Mouse (Mus musculus): ENCODE data around the gene Lypd9.
"Not testable (repeated sequence)": the region's sequence is repeated elsewhere in the genome, so short reads cannot be mapped to it uniquely, and the experiment has no call there.

Lypd9 gene

GRCm38 (mm10) chr11:58452759-58453158, at the start of gene Lypd9:
Lypd9 (minus strand) TSS chr11:58452923.
- DNase-seq, result no peak

GRCm38 (mm10) chr11:58502472-58502871, 49.7 kb upstream of the Lypd9 start, which contains the start of gene Olfr331:
Olfr331 (minus strand) TSS chr11:58502572.
- DNase-seq, result not testable (repeated sequence)

- no peak for DNase-seq
These were observed 46.6 kb upstream of the Lypd9 start for GRCm38 (mm10) chr11:58499290-58499689.

GRCm38 (mm10) chr11:58498761-58499160, 46.0 kb upstream of the Lypd9 start:
- DNase-seq, result peak; percentile 96

- DNase-seq, result no peak
These were observed 39.7 kb upstream of the Lypd9 start, which contains the start of gene Olfr332 for GRCm38 (mm10) chr11:58492455-58492854. Olfr332 (minus strand) TSS chr11:58492555.

- peak; percentile 36 for DNase-seq
These were observed 9.4 kb upstream of the Lypd9 start, which contains the start of gene Olfr30 for GRCm38 (mm10) chr11:58462170-58462569. Olfr30 (minus strand) TSS chr11:58462270.

GRCm38 (mm10) chr11:58453592-58453991, 869 bp upstream of the Lypd9 start:
- peak; percentile 53 for DNase-seq

GRCm38 (mm10) chr11:58437866-58438265, 14.9 kb downstream of the Lypd9 start:
- DNase-seq, result no peak

- no peak for DNase-seq
These were observed 20.5 kb downstream of the Lypd9 start, which contains the start of gene Gm12253 for GRCm38 (mm10) chr11:58432259-58432658. Gm12253 (plus strand) TSS chr11:58432559.

GRCm38 (mm10) chr11:58420815-58421214, 31.9 kb downstream of the Lypd9 start, which contains the start of gene 1810065E05Rik:
1810065E05Rik (plus strand) TSS chr11:58421111.
- no peak for DNase-seq

GRCm38 (mm10) chr11:58418336-58418735, 34.4 kb downstream of the Lypd9 start:
- no peak for DNase-seq

GRCm38 (mm10) chr11:58408066-58408465, 44.7 kb downstream of the Lypd9 start:
- DNase-seq, result no peak

- no peak for DNase-seq
These were observed 52.1 kb downstream of the Lypd9 start for GRCm38 (mm10) chr11:58400655-58401054.

- DNase-seq, result no peak
These were observed 52.6 kb downstream of the Lypd9 start for GRCm38 (mm10) chr11:58399985-58400645.
